Mouse (Mus musculus): Measurements from ENCODE around the gene Fam168a. TPM values are rescaled to one million over a fixed set of nuclear protein-coding genes. Genes with fewer than 3 reads are reported as not detected.
A peak's percentile ranks its signal among the peaks of the same experiment; 100 is the strongest.

Fam168a gene
- total RNA-seq, 4 experiments from 2014 or later, result 46.7 to 75.8 (median 55.1) TPM

DNA sequence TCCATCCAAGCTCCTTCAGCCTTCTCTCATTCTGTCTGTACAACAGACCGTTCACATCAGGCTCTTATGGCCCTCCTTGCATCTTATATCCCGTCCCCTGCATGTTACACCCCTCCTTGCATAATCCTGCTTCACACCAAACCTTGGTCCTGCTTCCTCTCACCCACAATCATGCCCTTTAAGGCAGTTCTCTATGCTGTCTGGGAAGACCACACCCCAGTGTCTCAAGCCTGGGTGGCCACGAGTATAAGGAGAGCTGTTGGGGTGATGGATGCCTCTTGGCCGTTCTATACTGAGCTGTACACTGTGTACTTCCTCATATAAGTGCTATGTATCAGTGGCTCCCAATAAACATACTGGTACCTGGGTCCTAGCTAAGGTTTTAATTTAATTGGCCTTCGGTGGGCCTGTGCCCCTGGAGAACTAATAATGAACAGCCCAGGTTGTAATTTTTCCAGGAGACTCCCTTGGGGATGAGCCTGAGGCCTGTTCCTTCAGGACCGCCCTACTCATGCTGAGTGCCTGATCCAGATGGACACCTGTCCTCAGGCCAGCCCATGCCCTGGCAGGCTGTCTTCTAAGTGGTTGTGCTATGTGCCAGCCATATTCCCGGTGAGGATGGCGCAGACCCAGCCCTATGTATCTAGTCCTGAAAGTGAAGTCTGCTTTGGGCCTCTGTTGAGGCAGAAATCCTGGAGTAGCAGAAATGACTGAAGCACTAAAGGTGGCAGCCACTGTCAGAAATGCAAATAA is 163.6 kb downstream of the Fam168a start:
- DNase-seq, result no peak

DNA sequence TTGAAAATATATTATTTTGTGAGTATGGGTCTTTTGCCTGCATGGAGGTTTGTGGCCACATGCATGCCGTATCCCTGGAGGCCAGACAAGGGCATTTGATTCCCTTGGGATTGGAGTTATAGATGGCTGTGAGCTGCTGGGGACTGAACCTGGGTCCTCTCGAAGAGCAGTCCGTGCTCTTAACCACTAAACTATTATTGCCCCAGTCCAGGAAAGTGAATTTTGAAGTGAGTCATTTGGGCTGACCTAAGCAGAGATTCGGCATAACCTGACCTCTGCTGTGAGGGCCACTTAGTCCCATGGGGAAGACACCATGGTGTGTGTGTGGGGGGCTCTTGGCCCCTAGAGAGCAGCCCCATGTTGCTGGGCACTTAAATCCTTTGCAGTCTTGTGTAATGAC is 164.9 kb downstream of the Fam168a start:
- DNase-seq, result no peak

DNA sequence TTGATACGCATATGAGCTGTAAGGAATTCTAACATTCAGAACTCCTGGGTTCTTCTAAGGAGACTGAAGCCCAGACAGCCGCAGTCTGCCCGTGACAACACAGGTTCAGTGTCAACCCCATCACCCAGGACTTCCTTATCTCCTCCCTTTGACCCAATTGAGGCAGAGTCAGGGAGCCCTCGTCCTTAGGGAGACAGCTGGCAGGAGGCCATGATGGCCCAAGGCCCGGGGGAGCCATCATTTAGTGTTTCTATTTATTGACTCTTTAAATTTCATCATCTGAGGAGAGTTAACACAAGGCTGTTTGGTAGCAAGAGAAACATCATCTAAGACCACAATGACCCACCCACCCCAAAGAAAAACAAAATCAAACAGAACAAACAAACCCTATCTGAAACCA is 165.5 kb downstream of the Fam168a start:
- peak; percentile 73 for DNase-seq

DNA sequence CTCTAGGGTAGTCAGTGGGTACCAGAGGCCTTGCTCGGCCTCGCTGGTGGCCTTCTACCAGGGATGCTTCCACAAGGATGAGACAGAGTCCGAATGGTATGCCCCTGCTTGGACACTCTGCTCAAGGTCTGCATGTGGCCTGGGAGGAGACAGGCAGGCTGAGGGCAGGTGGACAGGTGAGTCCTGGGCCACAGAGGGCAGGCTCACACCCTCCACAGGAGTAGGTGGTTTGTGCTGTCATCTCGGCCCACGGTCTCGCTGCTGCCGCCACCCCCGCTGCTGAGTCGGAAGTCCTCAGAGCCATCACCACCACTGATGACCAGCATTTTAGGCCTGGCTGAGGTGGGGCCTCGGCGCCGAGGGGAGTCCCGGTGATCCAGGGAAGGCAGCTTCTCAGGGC is 166.8 kb downstream of the Fam168a start:
- no peak for DNase-seq

DNA sequence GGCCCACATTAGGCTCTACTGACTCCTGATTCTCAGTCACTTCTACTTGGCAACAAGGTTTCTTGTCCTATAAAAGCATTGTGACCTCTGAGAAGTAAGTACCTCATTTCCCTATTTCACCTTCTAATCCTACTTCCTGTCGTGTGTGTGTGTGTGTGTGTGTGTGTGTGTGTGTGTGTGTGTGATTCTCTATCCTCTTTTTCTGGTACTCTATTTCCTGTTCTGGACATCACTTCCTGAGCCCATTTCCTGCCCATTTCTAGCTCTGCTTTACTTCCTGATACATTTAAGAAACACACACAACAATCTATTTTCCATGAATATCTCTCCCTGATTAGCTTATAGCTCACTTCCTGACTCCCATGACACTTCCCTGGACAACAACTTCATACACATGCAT is 169.4 kb downstream of the Fam168a start:
- no peak for DNase-seq

DNA sequence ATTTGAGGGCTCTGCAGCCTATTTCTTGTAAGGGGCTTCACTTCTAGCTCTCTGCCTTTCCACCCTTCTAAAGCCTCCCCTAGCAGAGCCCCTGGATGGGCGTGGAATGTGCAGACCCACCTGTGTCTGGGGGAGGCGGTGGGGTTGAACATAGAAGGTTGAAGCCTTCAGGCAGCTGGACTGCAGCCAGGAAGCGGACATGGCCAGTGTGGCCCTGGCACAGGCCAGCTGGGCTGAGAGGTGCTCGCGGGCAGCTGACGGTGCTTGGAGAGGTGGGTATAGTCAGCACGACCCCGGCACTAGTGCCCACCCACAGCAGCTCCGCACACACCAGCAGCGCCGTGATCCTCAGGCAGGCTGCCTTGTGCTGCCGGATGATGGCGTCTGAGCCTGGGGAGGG is 169.9 kb downstream of the Fam168a start:
- no peak for DNase-seq

DNA sequence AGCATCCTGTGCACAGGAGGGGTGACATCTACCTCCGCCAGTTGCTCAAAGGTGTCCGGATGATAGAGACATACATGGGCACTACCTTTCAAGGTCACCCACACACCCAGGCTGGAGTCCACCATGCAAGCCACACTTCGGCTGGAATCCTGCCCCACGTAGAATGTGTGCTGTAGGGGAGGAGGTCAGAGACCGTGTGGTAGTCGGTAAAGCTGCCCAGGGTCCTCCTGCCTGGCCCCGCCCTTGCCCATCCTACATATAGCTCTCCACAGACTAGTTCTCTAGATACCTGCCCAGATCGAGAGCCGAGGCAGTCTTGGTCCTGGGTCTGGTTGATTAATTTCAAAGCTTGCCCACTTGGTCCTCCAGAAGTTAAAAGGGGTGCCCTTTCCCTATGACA is 170.3 kb downstream of the Fam168a start:
- DNase-seq, result no peak

DNA sequence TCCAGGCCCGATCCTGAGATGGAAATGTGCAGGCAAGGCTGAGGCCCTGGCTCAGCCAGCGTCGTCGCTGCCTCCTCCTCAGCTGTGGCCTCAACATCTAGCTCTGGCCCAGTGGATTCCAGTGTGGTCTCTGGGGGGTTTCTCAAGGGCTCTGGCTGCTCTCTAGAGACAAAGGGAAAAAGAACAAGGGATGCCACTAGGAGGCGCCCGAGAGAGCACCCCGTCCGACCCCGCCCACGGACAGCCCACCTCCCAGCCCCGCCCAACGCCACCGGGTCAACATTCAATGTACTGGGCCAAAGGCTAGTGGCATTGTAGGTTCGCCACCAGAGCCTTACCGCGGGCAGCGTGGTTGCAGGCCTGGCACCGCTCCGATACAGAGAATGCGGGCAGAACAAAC is 173.2 kb downstream of the Fam168a start:
- DNase-seq, result no peak

DNA sequence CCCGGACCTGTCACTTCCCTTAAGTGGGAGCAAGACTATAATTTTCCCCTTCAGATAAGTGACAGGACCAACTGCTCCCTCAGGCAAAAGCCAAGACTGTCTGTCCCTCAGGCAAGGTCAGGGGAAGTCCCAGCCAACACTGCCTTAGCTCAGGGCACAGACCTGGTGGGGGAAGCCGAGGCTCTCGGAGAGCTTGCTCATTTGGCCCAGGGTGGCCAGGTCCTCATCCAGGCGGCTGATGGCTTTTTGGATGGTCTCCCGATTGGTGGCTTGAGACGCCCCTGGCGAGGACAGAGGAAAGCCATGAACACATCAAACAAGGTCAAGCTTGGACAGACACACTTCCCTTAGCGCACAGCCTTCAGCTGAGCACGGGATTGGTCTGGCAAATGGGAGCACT is 175.1 kb downstream of the Fam168a start:
- DNase-seq, result no peak

DNA sequence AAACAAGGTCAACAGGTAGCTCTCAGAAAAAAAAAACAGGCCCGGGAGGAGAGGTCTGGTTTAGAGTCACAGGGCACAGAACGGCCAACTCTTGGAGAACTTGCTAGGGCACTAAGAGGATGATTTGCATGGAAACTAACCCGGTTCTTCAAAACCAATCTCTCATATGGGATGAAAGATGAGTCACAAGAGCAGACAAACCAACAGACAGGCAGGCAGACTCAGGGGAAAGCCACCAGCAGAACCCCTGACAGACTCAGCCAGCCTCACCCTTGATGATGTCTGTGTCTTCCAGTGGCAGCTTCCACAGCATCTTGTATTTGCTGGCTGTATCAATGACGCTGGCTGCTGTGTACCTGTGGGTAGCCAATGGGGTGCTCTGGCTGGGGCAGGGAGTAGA is 175.5 kb downstream of the Fam168a start:
- DNase-seq, result no peak

DNA sequence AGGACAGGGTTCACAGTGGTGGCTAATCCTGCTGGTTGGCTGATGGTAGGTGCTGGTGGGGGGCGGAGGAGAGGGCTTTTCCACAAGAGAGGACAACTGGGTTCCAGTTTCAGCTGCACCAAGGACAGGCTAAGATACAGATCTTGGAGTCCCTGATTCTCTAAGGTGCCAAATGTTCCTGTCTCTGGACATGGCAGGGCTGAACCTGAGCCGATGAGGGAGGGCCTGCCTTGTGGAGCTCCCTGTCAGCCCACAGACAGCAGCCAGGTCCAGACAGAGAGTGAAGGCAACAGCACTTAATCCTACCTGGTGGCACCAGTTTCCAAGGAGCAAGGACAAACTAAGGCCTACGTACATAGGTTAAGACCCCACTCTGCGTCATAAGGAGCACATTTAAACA is 178.0 kb downstream of the Fam168a start:
- DNase-seq, result no peak

DNA sequence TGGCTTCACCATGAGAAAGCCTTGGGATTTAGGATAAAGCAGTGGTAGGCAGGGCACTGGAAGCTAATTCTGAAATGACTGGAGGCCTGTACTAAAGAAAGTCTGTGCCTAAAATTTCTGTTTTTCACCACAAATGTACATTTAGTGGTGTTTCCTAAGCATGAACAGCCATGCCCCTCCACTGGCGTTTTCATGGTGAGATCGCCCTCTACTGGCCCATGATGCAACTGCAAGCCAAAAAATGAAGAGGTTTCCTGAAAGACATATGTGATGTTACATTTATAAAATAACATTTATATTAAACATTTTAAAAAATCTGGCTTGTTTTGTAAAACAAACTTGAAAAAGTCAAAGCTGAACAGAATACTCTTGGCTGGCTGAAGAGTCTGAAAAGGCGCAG is 180.1 kb downstream of the Fam168a start:
- DNase-seq, result no peak

Small RNAs within 50 kb of the gene (microRNA-seq; reads per million reads assigned to microRNA genes)
- 260 to 281 reads per million in 2 experiments for gene Mir3102

Other genes starting within 250 kb of the Fam168a start
- gene Ucp3, start 233.6 kb upstream of the Fam168a start, total RNA-seq (2022), result 10 to 100 TPM in 3 of 4 experiments, 1 to 10 TPM in 1; 6.3 to 17.8 (median 14.7) TPM
- 100 to 1,000 TPM; 212 to 320 (median 270) TPM for gene Ucp2, start 213.3 kb upstream of the Fam168a start, total RNA-seq (2022)
- gene Dnajb13, start 191.7 kb upstream of the Fam168a start, total RNA-seq (2022), result under 1 TPM; 0.20 to 0.89 (median 0.42) TPM
- gene Coa4, start 169.6 kb upstream of the Fam168a start, total RNA-seq (2022), result 10 to 100 TPM in 3 of 4 experiments, 1 to 10 TPM in 1; 8.1 to 14.5 (median 11.3) TPM
- 10 to 100 TPM; 64.3 to 76.2 (median 70.9) TPM for gene Rab6a, start 99.2 kb upstream of the Fam168a start, total RNA-seq (2022)
- 10 to 100 TPM; 51.9 to 63.8 (median 57.9) TPM for gene Mrpl48, start 98.3 kb upstream of the Fam168a start, total RNA-seq (2022)
- 1 to 10 TPM; 3.9 to 6.9 (median 4.8) TPM for gene Plekhb1, start 44.2 kb upstream of the Fam168a start, total RNA-seq (2022)
- 1 to 10 TPM; 1.2 to 1.8 (median 1.5) TPM for gene Relt, start 156.8 kb downstream of the Fam168a start, total RNA-seq (2022)
- gene Arhgef17, start 225.5 kb downstream of the Fam168a start, total RNA-seq (2022), result 100 to 1,000 TPM in 3 of 4 experiments, 10 to 100 TPM in 1; 95.8 to 118 (median 108) TPM